Mouse (Mus musculus): ENCODE measurements around the gene Atp13a3.
"Not testable (repeated sequence)": the region's sequence is repeated elsewhere in the genome, so short reads cannot be mapped to it uniquely, and the experiment has no call there.

Gene Atp13a3

GRCm38 (mm10) chr16:30362528-30362927 lies 43.2 kb downstream of the Atp13a3 start:
- no peak for DNase-seq (ENCODE audit: low read depth, low spot score)

- not testable (repeated sequence) for DNase-seq (ENCODE audit: low read depth, low spot score)
Observed at GRCm38 (mm10) chr16:30353489-30353888, 52.3 kb downstream of the Atp13a3 start.

- peak; percentile 36 for DNase-seq (ENCODE audit: low read depth, low spot score)
Observed at GRCm38 (mm10) chr16:30314236-30314635, 91.5 kb downstream of the Atp13a3 start.

- no peak for DNase-seq (ENCODE audit: low read depth, low spot score)
Observed at GRCm38 (mm10) chr16:30310647-30311046, 95.1 kb downstream of the Atp13a3 start, which contains the start of gene Gp5. Gene Gp5, minus strand, starts transcription at chr16:30310779.

- DNase-seq (ENCODE audit: low read depth, low spot score): no peak
Observed at GRCm38 (mm10) chr16:30310171-30310515, 95.6 kb downstream of the Atp13a3 start.

- DNase-seq (ENCODE audit: low read depth, low spot score): peak; percentile 42
Observed at GRCm38 (mm10) chr16:30309395-30310170, 96.2 kb downstream of the Atp13a3 start.

- DNase-seq (ENCODE audit: low read depth, low spot score): peak; percentile 51
Observed at GRCm38 (mm10) chr16:30308616-30309394, 97.0 kb downstream of the Atp13a3 start.

GRCm38 (mm10) chr16:30307961-30308615 lies 97.7 kb downstream of the Atp13a3 start:
- no peak for DNase-seq (ENCODE audit: low read depth, low spot score)

GRCm38 (mm10) chr16:30307306-30307705 lies 98.5 kb downstream of the Atp13a3 start:
- no peak for DNase-seq (ENCODE audit: low read depth, low spot score)

GRCm38 (mm10) chr16:30306102-30306501 lies 99.7 kb downstream of the Atp13a3 start:
- DNase-seq (ENCODE audit: low read depth, low spot score): no peak

- no peak for DNase-seq (ENCODE audit: low read depth, low spot score)
Observed at GRCm38 (mm10) chr16:30304236-30304635, 101.5 kb downstream of the Atp13a3 start.

- DNase-seq (ENCODE audit: low read depth, low spot score): no peak
Observed at GRCm38 (mm10) chr16:30303411-30303810, 102.4 kb downstream of the Atp13a3 start.

GRCm38 (mm10) chr16:30302686-30303085 lies 103.1 kb downstream of the Atp13a3 start:
- DNase-seq (ENCODE audit: low read depth, low spot score): no peak

- DNase-seq (ENCODE audit: low read depth, low spot score): no peak
Observed at GRCm38 (mm10) chr16:30299711-30300277, 106.0 kb downstream of the Atp13a3 start.

GRCm38 (mm10) chr16:30297450-30297849 lies 108.3 kb downstream of the Atp13a3 start:
- no peak for DNase-seq (ENCODE audit: low read depth, low spot score)

GRCm38 (mm10) chr16:30296601-30297275 lies 109.0 kb downstream of the Atp13a3 start:
- DNase-seq (ENCODE audit: low read depth, low spot score): no peak

- no peak for DNase-seq (ENCODE audit: low read depth, low spot score)
Observed at GRCm38 (mm10) chr16:30295106-30295505, 110.7 kb downstream of the Atp13a3 start.

- no peak for DNase-seq (ENCODE audit: low read depth, low spot score)
Observed at GRCm38 (mm10) chr16:30290436-30290835, 115.3 kb downstream of the Atp13a3 start.

GRCm38 (mm10) chr16:30285701-30286100 lies 120.1 kb downstream of the Atp13a3 start:
- peak; percentile 80 for DNase-seq (ENCODE audit: low read depth, low spot score)

- peak; percentile 78 for DNase-seq (ENCODE audit: low read depth, low spot score)
Observed at GRCm38 (mm10) chr16:30283743-30284337, 121.9 kb downstream of the Atp13a3 start.

Data from ES-CJ7 (cell line).